Mouse (Mus musculus): ENCODE measurements around the gene Ptges. TPM values are rescaled to one million over a fixed set of nuclear protein-coding genes. Genes with fewer than 3 reads are reported as not detected.

Gene Ptges
- polyA plus RNA-seq, 1 experiment from 2014 or later: 6.9 TPM

- H3K4me2 ChIP-seq (ENCODE audit: low read length): no peak overlapping the region
- no peaks in the 10 kb centered on the region; the same call in none of the 2 replicates for H3K27me3 ChIP-seq (replicated peaks; ENCODE audit: control insufficient read depth, insufficient read depth, low read length)
- H3K4me1 ChIP-seq (ENCODE audit: control insufficient read depth, insufficient read depth, low read depth, low read length): peaks cover 9% of the 10 kb centered on the region
- no peaks in the 10 kb centered on the region for H3K9me3 ChIP-seq (ENCODE audit: control insufficient read depth, low read length)
- H3K27ac ChIP-seq (ENCODE audit: low read depth, low read length): no peak overlapping the region
- H3K36me3 ChIP-seq (ENCODE audit: control insufficient read depth, insufficient read depth, low read length): no peaks in the 10 kb centered on the region
- no peak overlapping the region for H3K9ac ChIP-seq (ENCODE audit: low read depth, low read length)
- 69% methylated on average over 4 of the region's 4 CpGs for WGBS
- no peak overlapping the region for H3K4me3 ChIP-seq (ENCODE audit: low read length)
- ATAC-seq: no peak
These were observed 23.0 kb downstream of the Ptges start for GRCm38 (mm10) chr2:30906641-30907040.

- Histone ChIP-seq H3K4me3 (ENCODE audit: low read length) (no peak overlapping the region), H3K36me3 (ENCODE audit: control insufficient read depth, insufficient read depth, low read length) (no peaks in the 10 kb centered on the region), H3K9ac (ENCODE audit: low read depth, low read length) (no peak overlapping the region), H3K4me2 (ENCODE audit: low read length) (no peak overlapping the region), H3K9me3 (ENCODE audit: control insufficient read depth, low read length) (no peaks in the 10 kb centered on the region), H3K27me3 (replicated peaks; ENCODE audit: control insufficient read depth, insufficient read depth, low read length) (no peaks in the 10 kb centered on the region; the same call in none of the 2 replicates), H3K4me1 (ENCODE audit: control insufficient read depth, insufficient read depth, low read depth, low read length) (peaks cover 9% of the 10 kb centered on the region), H3K27ac (ENCODE audit: low read depth, low read length) (no peak overlapping the region)
- ATAC-seq: no peak
- WGBS: 72% methylated on average over 8 of the region's 8 CpGs
These were observed 23.8 kb downstream of the Ptges start for GRCm38 (mm10) chr2:30905906-30906305.

- no peaks in the 10 kb centered on the region; the same call in none of the 2 replicates for H3K27me3 ChIP-seq (replicated peaks; ENCODE audit: control insufficient read depth, insufficient read depth, low read length)
- ATAC-seq: no peak
- no peak overlapping the region for H3K4me3 ChIP-seq (ENCODE audit: low read length)
- no peaks in the 10 kb centered on the region for H3K9me3 ChIP-seq (ENCODE audit: control insufficient read depth, low read length)
- no peaks in the 10 kb centered on the region for H3K36me3 ChIP-seq (ENCODE audit: control insufficient read depth, insufficient read depth, low read length)
- 81% methylated on average over 7 of the region's 7 CpGs for WGBS
- peaks cover 9% of the 10 kb centered on the region for H3K4me1 ChIP-seq (ENCODE audit: control insufficient read depth, insufficient read depth, low read depth, low read length)
- H3K9ac ChIP-seq (ENCODE audit: low read depth, low read length): no peak overlapping the region
- H3K27ac ChIP-seq (ENCODE audit: low read depth, low read length): no peak overlapping the region
- H3K4me2 ChIP-seq (ENCODE audit: low read length): no peak overlapping the region
These were observed 24.7 kb downstream of the Ptges start for GRCm38 (mm10) chr2:30904991-30905390.

GRCm38 (mm10) chr2:30904231-30904630 is 25.4 kb downstream of the Ptges start:
- Histone ChIP-seq H3K36me3 (ENCODE audit: control insufficient read depth, insufficient read depth, low read length) (no peaks in the 10 kb centered on the region), H3K27me3 (replicated peaks; ENCODE audit: control insufficient read depth, insufficient read depth, low read length) (no peaks in the 10 kb centered on the region; the same call in none of the 2 replicates), H3K4me3 (ENCODE audit: low read length) (no peak overlapping the region), H3K9me3 (ENCODE audit: control insufficient read depth, low read length) (no peaks in the 10 kb centered on the region), H3K4me2 (ENCODE audit: low read length) (no peak overlapping the region), H3K4me1 (ENCODE audit: control insufficient read depth, insufficient read depth, low read depth, low read length) (peaks cover 9% of the 10 kb centered on the region), H3K27ac (ENCODE audit: low read depth, low read length) (no peak overlapping the region), H3K9ac (ENCODE audit: low read depth, low read length) (no peak overlapping the region)
- WGBS: 78% methylated on average over 6 of the region's 6 CpGs
- no peak for ATAC-seq

- peaks cover 9% of the 10 kb centered on the region for H3K4me1 ChIP-seq (ENCODE audit: control insufficient read depth, insufficient read depth, low read depth, low read length)
- no peaks in the 10 kb centered on the region for H3K9me3 ChIP-seq (ENCODE audit: control insufficient read depth, low read length)
- peak overlapping the region; percentile 73 for H3K4me2 ChIP-seq (ENCODE audit: low read length)
- no peak overlapping the region for H3K27ac ChIP-seq (ENCODE audit: low read depth, low read length)
- H3K36me3 ChIP-seq (ENCODE audit: control insufficient read depth, insufficient read depth, low read length): no peaks in the 10 kb centered on the region
- no peaks in the 10 kb centered on the region; the same call in none of the 2 replicates for H3K27me3 ChIP-seq (replicated peaks; ENCODE audit: control insufficient read depth, insufficient read depth, low read length)
- H3K4me3 ChIP-seq (ENCODE audit: low read length): peak overlapping the region; percentile 42
- WGBS: 11% methylated on average over 34 of the region's 37 CpGs
- H3K9ac ChIP-seq (ENCODE audit: low read depth, low read length): peak overlapping the region; percentile 60
- peak; percentile 65 for ATAC-seq
These were observed 26.6 kb downstream of the Ptges start for GRCm38 (mm10) chr2:30902726-30903722.

- WGBS: 41% methylated on average over 5 of the region's 8 CpGs
These were observed 27.4 kb downstream of the Ptges start for GRCm38 (mm10) chr2:30902256-30902655.

GRCm38 (mm10) chr2:30901646-30902160 is 28.0 kb downstream of the Ptges start:
- peaks cover 9% of the 10 kb centered on the region for H3K4me1 ChIP-seq (ENCODE audit: control insufficient read depth, insufficient read depth, low read depth, low read length)
- H3K9ac ChIP-seq (ENCODE audit: low read depth, low read length): no peak overlapping the region
- 61% methylated on average over 6 of the region's 6 CpGs for WGBS
- H3K4me3 ChIP-seq (ENCODE audit: low read length): no peak overlapping the region
- no peaks in the 10 kb centered on the region; the same call in none of the 2 replicates for H3K27me3 ChIP-seq (replicated peaks; ENCODE audit: control insufficient read depth, insufficient read depth, low read length)
- ATAC-seq: no peak
- H3K4me2 ChIP-seq (ENCODE audit: low read length): no peak overlapping the region; the same call in 1 of the 2 replicates
- H3K9me3 ChIP-seq (ENCODE audit: control insufficient read depth, low read length): no peaks in the 10 kb centered on the region
- H3K27ac ChIP-seq (ENCODE audit: low read depth, low read length): no peak overlapping the region
- H3K36me3 ChIP-seq (ENCODE audit: control insufficient read depth, insufficient read depth, low read length): no peaks in the 10 kb centered on the region

More at GRCm38 (mm10) chr2:30902256-30902655, 27.4 kb downstream of the Ptges start:
- Histone ChIP-seq H3K4me2 (ENCODE audit: low read length) (peak overlapping the region; percentile 73), H3K4me3 (ENCODE audit: low read length) (peak overlapping the region; percentile 42), H3K27me3 (replicated peaks; ENCODE audit: control insufficient read depth, insufficient read depth, low read length) (no peaks in the 10 kb centered on the region; the same call in none of the 2 replicates), H3K9me3 (ENCODE audit: control insufficient read depth, low read length) (no peaks in the 10 kb centered on the region), H3K36me3 (ENCODE audit: control insufficient read depth, insufficient read depth, low read length) (no peaks in the 10 kb centered on the region), H3K9ac (ENCODE audit: low read depth, low read length) (no peak overlapping the region), H3K4me1 (ENCODE audit: control insufficient read depth, insufficient read depth, low read depth, low read length) (peaks cover 9% of the 10 kb centered on the region), H3K27ac (ENCODE audit: low read depth, low read length) (no peak overlapping the region)
- no peak for ATAC-seq

GRCm38 (mm10) chr2:30899397-30900069 is 30.1 kb downstream of the Ptges start:
- H3K4me3 ChIP-seq (ENCODE audit: low read length): no peak overlapping the region
- H3K27me3 ChIP-seq (replicated peaks; ENCODE audit: control insufficient read depth, insufficient read depth, low read length): no peaks in the 10 kb centered on the region; the same call in 1 of the 2 replicates
- H3K27ac ChIP-seq (ENCODE audit: low read depth, low read length): no peak overlapping the region
- H3K36me3 ChIP-seq (ENCODE audit: control insufficient read depth, insufficient read depth, low read length): no peaks in the 10 kb centered on the region
- H3K4me2 ChIP-seq (ENCODE audit: low read length): no peak overlapping the region
- no peaks in the 10 kb centered on the region for H3K9me3 ChIP-seq (ENCODE audit: control insufficient read depth, low read length)
- 84% methylated on average over 14 of the region's 14 CpGs for WGBS
- peaks cover 9% of the 10 kb centered on the region for H3K4me1 ChIP-seq (ENCODE audit: control insufficient read depth, insufficient read depth, low read depth, low read length)
- no peak overlapping the region for H3K9ac ChIP-seq (ENCODE audit: low read depth, low read length)
- no peak for ATAC-seq
